Mouse (Mus musculus) c-Kit-positive CD71-negative TER-119-negative erythroid progenitor cells, embryonic 14.5 days (primary cell): ENCODE data around the gene Ucn2.

Experiments
- DNase-seq: peaks from one replicate; pipeline ENCODE4 v3.0.0-alpha.2; 2013; ENCODE audit warnings: low read depth

Ucn2 gene

GRCm38 (mm10) chr9:109031686-109032085 is 45.9 kb downstream of the Ucn2 start:
- no peak for DNase-seq

- no peak for DNase-seq
Measured at GRCm38 (mm10) chr9:109032435-109032834, 46.6 kb downstream of the Ucn2 start.
